Mouse (Mus musculus): ENCODE data around the gene Spast.

DNA sequence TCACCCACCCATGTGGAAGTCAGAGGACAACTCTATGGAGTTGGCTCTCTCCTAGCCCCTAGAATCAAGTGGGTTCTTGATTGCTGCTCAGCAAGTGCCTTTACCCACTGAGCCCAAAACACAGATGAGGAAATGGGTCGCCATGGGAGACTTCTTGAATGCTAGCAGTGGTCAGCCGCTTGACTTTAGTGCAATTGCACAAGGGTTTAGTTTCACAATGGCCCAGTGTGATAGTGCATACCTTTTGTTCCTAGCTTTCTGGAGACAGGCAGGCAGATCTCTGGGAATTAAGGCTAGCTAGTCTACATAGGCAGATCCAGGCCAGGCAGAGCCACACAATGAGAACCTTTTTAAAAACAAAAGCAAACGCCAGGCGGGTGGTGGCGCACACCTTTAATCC lies 38.7 kb upstream of the Spast start:
- no peak for TF ChIP-seq CTCF (IDR thresholded peaks at IDR 0.05; ENCODE audit: borderline replicate concordance, extremely low read depth, insufficient read depth, insufficient read length)
- no peak for TF ChIP-seq POLR2A (IDR thresholded peaks at IDR 0.05; ENCODE audit: borderline replicate concordance, extremely low read depth, insufficient read depth, insufficient read length, poor library complexity, severe bottlenecking)

All from brain, embryonic 14.5 days (tissue).